Mouse (Mus musculus): ENCODE results near the gene Itpkc.

GRCm38 (mm10) chr7:27251946-27252345 is 23.5 kb upstream of the Itpkc start:
- TF ChIP-seq ETS1 (conservative IDR thresholded peaks at IDR 0.05; ENCODE audit: low read depth, low read length) = no peak
- no peak for TF ChIP-seq POLR2A (IDR thresholded peaks at IDR 0.05; ENCODE audit: low read depth, low read length)
